Mouse (Mus musculus): Measurements from ENCODE around the gene Wbp2nl. TPM values are rescaled to one million over a fixed set of nuclear protein-coding genes. Genes with fewer than 3 reads are reported as not detected.
"Not testable (repeated sequence)": the region's sequence is repeated elsewhere in the genome, so short reads cannot be mapped to it uniquely, and the experiment has no call there.

Gene Wbp2nl
- polyA plus RNA-seq, 1 experiment from 2014 or later = not detected

GRCm38 (mm10) chr15:82353078-82353744 lies 54.5 kb downstream of the Wbp2nl start:
- peak; percentile 3; the same call in 1 of the 2 replicates for ATAC-seq (ENCODE audit: low FRiP score, low read depth)
- peak overlapping the region; percentile 95 for H3K4me3 ChIP-seq
- H3K9me3 ChIP-seq = no peaks in the 10 kb centered on the region
- 32% methylated on average over 14 of the region's 14 CpGs for WGBS
- peak overlapping the region; percentile 97 for H3K9ac ChIP-seq
- peaks cover 20% of the 10 kb centered on the region for H3K4me1 ChIP-seq
- peaks cover 27% of the 10 kb centered on the region for H3K36me3 ChIP-seq
- peak overlapping the region; percentile 87 for H3K4me2 ChIP-seq (replicated peaks)
- no peaks in the 10 kb centered on the region for H3K27me3 ChIP-seq (replicated peaks)
- H3K27ac ChIP-seq = no peak overlapping the region

DNA sequence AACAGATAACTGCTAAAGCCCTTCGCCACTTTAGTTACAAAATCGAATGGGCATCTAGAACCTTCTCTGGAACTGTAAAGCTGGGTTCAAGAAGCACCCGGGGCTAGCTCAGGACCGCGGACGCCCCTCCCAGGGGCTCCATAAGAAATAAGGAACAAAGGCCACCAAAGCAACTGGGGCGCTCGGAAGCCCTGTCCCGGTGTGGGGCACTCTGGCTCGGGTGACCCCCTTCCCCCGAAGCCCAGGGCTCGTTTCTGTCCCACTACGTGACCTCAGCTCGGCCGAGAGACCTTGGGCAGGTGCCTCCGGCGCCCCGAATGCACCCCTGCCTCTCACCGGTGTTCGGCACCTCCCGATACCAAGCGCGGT lies 55.0 kb downstream of the Wbp2nl start:
- H3K9ac ChIP-seq = peak overlapping the region; percentile 97
- H3K4me3 ChIP-seq = peak overlapping the region; percentile 95
- peaks cover 20% of the 10 kb centered on the region for H3K4me1 ChIP-seq
- 0% methylated on average over 23 of the region's 23 CpGs for WGBS
- peak overlapping the region; percentile 67; the same call in 1 of the 2 replicates for H3K27ac ChIP-seq
- H3K36me3 ChIP-seq = peaks cover 22% of the 10 kb centered on the region
- H3K4me2 ChIP-seq (replicated peaks) = peak overlapping the region; percentile 87
- no peaks in the 10 kb centered on the region for H3K9me3 ChIP-seq
- ATAC-seq (ENCODE audit: low FRiP score, low read depth) = peak; percentile 73
- no peaks in the 10 kb centered on the region for H3K27me3 ChIP-seq (replicated peaks)

GRCm38 (mm10) chr15:82354126-82354945 lies 55.6 kb downstream of the Wbp2nl start, which contains the start of gene Ndufa6:
Ndufa6 (minus strand) TSS chr15:82354322.
- Histone ChIP-seq H3K4me2 (replicated peaks) (peak within 1 kb of the TSS; percentile 87), H3K9me3 (no peaks in the 10 kb centered on the region), H3K9ac (peak within 1 kb of the TSS; percentile 97), H3K27ac (peak within 1 kb of the TSS; percentile 67; the same call in 1 of the 2 replicates), H3K4me3 (peak within 1 kb of the TSS; percentile 95), H3K4me1 (peaks cover 20% of the 10 kb centered on the region), H3K36me3 (peaks cover 16% of the 10 kb centered on the region), H3K27me3 (replicated peaks) (no peaks in the 10 kb centered on the region)
- 2% methylated on average over 57 of the region's 57 CpGs for WGBS
- ATAC-seq (ENCODE audit: low FRiP score, low read depth) = peak; percentile 99

DNA sequence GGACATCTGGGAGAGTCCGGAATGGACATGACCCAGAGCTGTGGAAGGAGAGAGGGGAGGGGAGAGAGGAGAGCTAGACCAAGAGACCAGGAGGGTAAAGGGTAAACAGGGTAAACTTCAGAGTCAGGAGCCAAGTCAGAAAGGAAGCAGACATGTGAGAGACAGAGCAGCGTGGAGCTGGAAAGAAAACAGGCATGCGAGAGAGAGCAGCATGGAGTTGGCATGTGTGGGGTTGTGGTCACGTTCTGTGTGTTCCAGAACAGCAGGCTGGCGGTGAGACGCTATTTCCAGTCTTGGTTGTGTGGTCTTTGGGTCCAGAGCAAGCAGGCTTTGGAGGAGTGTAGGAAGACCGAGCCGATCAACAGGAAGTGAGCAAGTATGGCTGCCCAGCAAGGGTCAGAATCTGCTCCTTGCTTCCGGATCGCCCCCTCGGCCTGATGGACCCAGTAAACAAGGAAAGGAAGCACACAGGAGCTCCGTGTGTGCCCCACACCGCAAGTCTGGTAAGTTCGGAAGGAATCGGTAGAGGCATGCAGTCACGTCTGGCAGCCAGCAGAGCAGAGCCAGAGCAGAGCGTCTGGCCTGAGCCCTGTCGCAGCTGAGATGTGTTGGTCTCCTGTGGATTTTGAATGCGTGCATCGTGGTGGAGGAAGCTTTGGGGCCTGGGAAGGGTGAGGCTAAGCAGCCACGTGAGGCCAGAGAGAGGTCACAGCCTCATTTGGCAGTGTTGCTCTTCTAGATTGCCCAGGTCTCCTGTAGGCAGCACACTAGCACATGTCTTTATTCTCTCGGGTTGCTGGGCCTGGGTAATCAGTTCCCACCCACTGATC lies 59.9 kb downstream of the Wbp2nl start:
- no peaks in the 10 kb centered on the region for H3K27me3 ChIP-seq (replicated peaks)
- H3K9ac ChIP-seq = no peak overlapping the region
- no peak overlapping the region for H3K4me3 ChIP-seq
- H3K27ac ChIP-seq = no peak overlapping the region
- ATAC-seq (ENCODE audit: low FRiP score, low read depth) = no peak
- H3K36me3 ChIP-seq = no peaks in the 10 kb centered on the region
- no peaks in the 10 kb centered on the region for H3K9me3 ChIP-seq
- H3K4me2 ChIP-seq (replicated peaks) = no peak overlapping the region
- H3K4me1 ChIP-seq = peaks cover 3% of the 10 kb centered on the region; the same call in 1 of the 2 replicates
- WGBS = 65% methylated on average over 22 of the region's 22 CpGs

DNA sequence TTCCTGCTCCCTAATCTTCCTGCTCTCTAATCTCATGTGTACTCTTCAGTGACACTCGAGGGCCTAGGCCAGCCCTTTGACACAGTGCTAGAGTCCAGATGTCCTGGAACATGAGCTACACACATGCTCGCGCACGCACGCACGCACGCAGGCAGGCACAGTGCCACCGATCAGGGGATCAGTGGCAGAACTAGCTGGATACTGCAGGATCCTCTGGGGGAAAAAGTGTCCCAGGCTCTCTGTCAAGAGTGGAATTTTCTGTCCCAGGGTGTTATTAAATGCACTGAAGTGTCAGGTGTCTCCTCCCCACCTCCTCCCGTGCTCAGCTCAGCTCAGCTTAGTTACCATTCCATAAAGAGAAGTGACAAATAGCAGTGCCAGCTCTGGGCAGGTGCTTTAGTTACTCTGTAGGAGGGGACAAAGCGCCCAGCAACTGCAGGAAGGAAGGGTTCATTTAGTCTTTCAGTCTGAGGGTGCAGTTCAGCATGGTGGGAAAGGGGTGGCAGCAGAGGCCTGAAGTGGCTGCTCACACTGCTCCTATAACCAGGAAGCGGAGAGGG lies 62.8 kb downstream of the Wbp2nl start:
- no peaks in the 10 kb centered on the region for H3K27me3 ChIP-seq (replicated peaks)
- H3K9me3 ChIP-seq = no peaks in the 10 kb centered on the region
- H3K27ac ChIP-seq = no peak overlapping the region
- ATAC-seq (ENCODE audit: low FRiP score, low read depth) = no peak
- H3K9ac ChIP-seq = no peak overlapping the region
- 79% methylated on average over 11 of the region's 11 CpGs for WGBS
- no peaks in the 10 kb centered on the region for H3K4me1 ChIP-seq
- H3K36me3 ChIP-seq = no peaks in the 10 kb centered on the region
- no peak overlapping the region for H3K4me2 ChIP-seq (replicated peaks)
- H3K4me3 ChIP-seq = no peak overlapping the region

GRCm38 (mm10) chr15:82362234-82362633 lies 63.5 kb downstream of the Wbp2nl start:
- 88% methylated on average over 4 of the region's 4 CpGs for WGBS
- ATAC-seq (ENCODE audit: low FRiP score, low read depth) = no peak

DNA sequence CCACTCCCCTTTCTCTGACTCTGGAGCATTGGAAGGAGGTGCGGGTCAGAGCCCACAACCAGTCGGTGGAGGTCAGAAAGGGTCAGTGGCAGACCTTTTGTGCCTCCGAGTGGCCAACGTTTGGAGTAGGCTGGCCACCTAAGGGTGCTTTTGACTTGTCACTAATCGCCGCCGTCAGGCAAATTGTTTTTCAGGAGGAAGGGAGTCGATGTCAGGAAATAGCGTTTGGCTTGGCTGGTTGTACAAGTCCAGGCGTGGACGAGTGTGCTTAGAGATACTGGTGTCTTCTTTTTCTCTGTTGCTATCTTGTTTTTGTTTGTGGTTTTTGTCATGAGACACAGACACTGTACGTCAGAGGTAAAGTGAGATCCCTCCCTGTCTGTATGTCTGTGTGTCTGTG lies 65.0 kb downstream of the Wbp2nl start:
- 80% methylated on average over 8 of the region's 12 CpGs for WGBS
- H3K4me3 ChIP-seq = not testable (repeated sequence)

More at GRCm38 (mm10) chr15:82362234-82362633, 63.5 kb downstream of the Wbp2nl start:
- Histone ChIP-seq H3K4me1 (no peaks in the 10 kb centered on the region), H3K27me3 (replicated peaks) (no peaks in the 10 kb centered on the region), H3K9ac (no peak overlapping the region), H3K4me3 (no peak overlapping the region), H3K9me3 (no peaks in the 10 kb centered on the region), H3K27ac (no peak overlapping the region), H3K4me2 (replicated peaks) (no peak overlapping the region), H3K36me3 (no peaks in the 10 kb centered on the region)

More for the DNA sequence above, 65.0 kb downstream of the Wbp2nl start:
- not testable (repeated sequence) for H3K4me2 ChIP-seq (replicated peaks); ATAC-seq (ENCODE audit: low FRiP score, low read depth); H3K27ac ChIP-seq; H3K27me3 ChIP-seq (replicated peaks); H3K9ac ChIP-seq; H3K4me1 ChIP-seq; H3K36me3 ChIP-seq; H3K9me3 ChIP-seq

Other genes starting within 250 kb of the Wbp2nl start
- 0.04 TPM in 1 of 2 replicates, not detected in the other for gene 4930407I10Rik, start 239.8 kb upstream of the Wbp2nl start, polyA plus RNA-seq (2016; fragmentation: Nextera tagmentation; extraction: Ambion mirVana)
- gene Mei1, start 229.0 kb upstream of the Wbp2nl start, polyA plus RNA-seq (2016; fragmentation: Nextera tagmentation; extraction: Ambion mirVana) = 0.05 and 0.08 TPM in 2 replicates
- 17.8 and 20.3 TPM in 2 replicates for gene Ccdc134, start 171.0 kb upstream of the Wbp2nl start, polyA plus RNA-seq (2016; fragmentation: Nextera tagmentation; extraction: Ambion mirVana)
- gene Srebf2, start 151.8 kb upstream of the Wbp2nl start, polyA plus RNA-seq (2016; fragmentation: Nextera tagmentation; extraction: Ambion mirVana) = 238 and 239 TPM in 2 replicates
- 0.29 and 0.46 TPM in 2 replicates for gene Shisa8, start 86.1 kb upstream of the Wbp2nl start, polyA plus RNA-seq (2016; fragmentation: Nextera tagmentation; extraction: Ambion mirVana)
- gene Tnfrsf13c, start 74.6 kb upstream of the Wbp2nl start, polyA plus RNA-seq (2016; fragmentation: Nextera tagmentation; extraction: Ambion mirVana) = 0.10 and 0.22 TPM in 2 replicates
- 45.5 and 45.8 TPM in 2 replicates for gene Cenpm, start 54.2 kb upstream of the Wbp2nl start, polyA plus RNA-seq (2016; fragmentation: Nextera tagmentation; extraction: Ambion mirVana)
- 1.7 and 3.2 TPM in 2 replicates for gene 1500009C09Rik, start 46.6 kb upstream of the Wbp2nl start, polyA plus RNA-seq (2016; fragmentation: Nextera tagmentation; extraction: Ambion mirVana)
- gene Sept3, start 24.1 kb upstream of the Wbp2nl start, polyA plus RNA-seq (2016; fragmentation: Nextera tagmentation; extraction: Ambion mirVana) = 235 and 268 TPM in 2 replicates
- 24.8 and 27.1 TPM in 2 replicates for gene Naga, start 40.0 kb downstream of the Wbp2nl start, polyA plus RNA-seq (2016; fragmentation: Nextera tagmentation; extraction: Ambion mirVana)
- gene Pheta2, start 40.0 kb downstream of the Wbp2nl start, polyA plus RNA-seq (2016; fragmentation: Nextera tagmentation; extraction: Ambion mirVana) = 3.6 and 4.0 TPM in 2 replicates
- 285 and 313 TPM in 2 replicates for gene Smdt1, start 40.0 kb downstream of the Wbp2nl start, polyA plus RNA-seq (2016; fragmentation: Nextera tagmentation; extraction: Ambion mirVana)
- gene Ndufa6, start 55.4 kb downstream of the Wbp2nl start, polyA plus RNA-seq (2016; fragmentation: Nextera tagmentation; extraction: Ambion mirVana) = 302 and 313 TPM in 2 replicates
- 2.2 and 2.9 TPM in 2 replicates for gene Cyp2d22, start 81.3 kb downstream of the Wbp2nl start, polyA plus RNA-seq (2016; fragmentation: Nextera tagmentation; extraction: Ambion mirVana)
- gene Cyp2d11, start 95.1 kb downstream of the Wbp2nl start, polyA plus RNA-seq (2016; fragmentation: Nextera tagmentation; extraction: Ambion mirVana) = not detected in 2 replicates
- not detected in 2 replicates for gene Cyp2d10, start 108.2 kb downstream of the Wbp2nl start, polyA plus RNA-seq (2016; fragmentation: Nextera tagmentation; extraction: Ambion mirVana)
- not detected in 2 replicates for gene Cyp2d9, start 134.5 kb downstream of the Wbp2nl start, polyA plus RNA-seq (2016; fragmentation: Nextera tagmentation; extraction: Ambion mirVana)